Mouse (Mus musculus) CH12.LX (cell line): Measurements from ENCODE around the gene Dnajc5.

Source experiments
- BHLHE40 ChIP-seq: IDR thresholded peaks from 2 replicates; pipeline ENCODE4 v1.6.1; 2011; ENCODE audit warnings: mild to moderate bottlenecking, low read depth, low read length, improper control_type of control experiment
- CHD2 ChIP-seq: IDR thresholded peaks from 2 replicates; pipeline ENCODE4 v1.6.1; 2011; ENCODE audit warnings: low read length, improper control_type of control experiment
- CTCF ChIP-seq, 2 experiments: IDR thresholded peaks in 1 of 2; conservative IDR thresholded peaks in 1 of 2; 2 replicates each; pipeline ENCODE4 v1.5.1; 2011 to 2012; ENCODE audit warnings: low read depth in 2 of 2, low read length in 2 of 2, improper control_type of control experiment in 1 of 2, inconsistent platforms in 1 of 2, mild to moderate bottlenecking in 1 of 2, moderate library complexity in 1 of 2
- EP300 ChIP-seq: IDR thresholded peaks from 2 replicates; pipeline ENCODE4 v1.6.1; 2011; ENCODE audit warnings: low read length, improper control_type of control experiment
- MAFK ChIP-seq: IDR thresholded peaks from 2 replicates; pipeline ENCODE4 v1.6.1; 2011; ENCODE audit warnings: low read length, improper control_type of control experiment; ENCODE audit not compliant: insufficient replicate concordance
- MEF2A ChIP-seq: IDR thresholded peaks from 2 replicates; pipeline ENCODE4 v1.6.1; 2014; ENCODE audit warnings: low read depth, mild to moderate bottlenecking, inconsistent platforms, low read length, improper control_type of control experiment, borderline replicate concordance
- NRF1 ChIP-seq: IDR thresholded peaks from 2 replicates; pipeline ENCODE4 v1.6.1; 2014; ENCODE audit warnings: low read depth, mild to moderate bottlenecking, inconsistent platforms, low read length, improper control_type of control experiment, moderate library complexity
- PAX5 ChIP-seq: IDR thresholded peaks from 2 replicates; pipeline ENCODE4 v1.6.1; 2012; ENCODE audit warnings: low read length, inconsistent platforms, mixed read lengths
- POLR2A ChIP-seq: IDR thresholded peaks from 2 replicates; pipeline ENCODE4 v1.6.1; 2011; ENCODE audit warnings: low read depth, mild to moderate bottlenecking, improper control_type of control experiment, low read length
- SMC3 ChIP-seq: IDR thresholded peaks from 2 replicates; pipeline ENCODE4 v1.6.1; 2011; ENCODE audit warnings: low read depth, low read length, improper control_type of control experiment
- USF1 ChIP-seq: IDR thresholded peaks from 2 replicates; pipeline ENCODE4 v1.6.1; 2014; ENCODE audit warnings: low read depth, mild to moderate bottlenecking, inconsistent platforms, low read length, improper control_type of control experiment

GRCm38 (mm10) chr2:181582358-181582757, 62.1 kb downstream of the Dnajc5 start:
- TF ChIP-seq CTCF (conservative IDR thresholded peaks at IDR 0.05 in 1 of 2, IDR thresholded peaks at IDR 0.05 in 1 of 2; ENCODE audit: low read depth in 2 of 2, low read length in 2 of 2), result no peak
- no peak for TF ChIP-seq POLR2A
- no peak for TF ChIP-seq USF1
- TF ChIP-seq EP300, result no peak
- TF ChIP-seq CHD2, result no peak
- no peak for TF ChIP-seq PAX5
- no peak for TF ChIP-seq MEF2A
- TF ChIP-seq SMC3, result no peak
- no peak for TF ChIP-seq NRF1
- no peak for TF ChIP-seq BHLHE40
- TF ChIP-seq MAFK, result no peak
